Mouse (Mus musculus) retina, postnatal 7 days (tissue): Measurements from ENCODE around the gene Esam.

Experiments used
- DNase-seq: peaks from one replicate; pipeline ENCODE4 v3.0.0-alpha.2; 2012; ENCODE audit warnings: low read depth, low spot score

The Esam gene

DNA sequence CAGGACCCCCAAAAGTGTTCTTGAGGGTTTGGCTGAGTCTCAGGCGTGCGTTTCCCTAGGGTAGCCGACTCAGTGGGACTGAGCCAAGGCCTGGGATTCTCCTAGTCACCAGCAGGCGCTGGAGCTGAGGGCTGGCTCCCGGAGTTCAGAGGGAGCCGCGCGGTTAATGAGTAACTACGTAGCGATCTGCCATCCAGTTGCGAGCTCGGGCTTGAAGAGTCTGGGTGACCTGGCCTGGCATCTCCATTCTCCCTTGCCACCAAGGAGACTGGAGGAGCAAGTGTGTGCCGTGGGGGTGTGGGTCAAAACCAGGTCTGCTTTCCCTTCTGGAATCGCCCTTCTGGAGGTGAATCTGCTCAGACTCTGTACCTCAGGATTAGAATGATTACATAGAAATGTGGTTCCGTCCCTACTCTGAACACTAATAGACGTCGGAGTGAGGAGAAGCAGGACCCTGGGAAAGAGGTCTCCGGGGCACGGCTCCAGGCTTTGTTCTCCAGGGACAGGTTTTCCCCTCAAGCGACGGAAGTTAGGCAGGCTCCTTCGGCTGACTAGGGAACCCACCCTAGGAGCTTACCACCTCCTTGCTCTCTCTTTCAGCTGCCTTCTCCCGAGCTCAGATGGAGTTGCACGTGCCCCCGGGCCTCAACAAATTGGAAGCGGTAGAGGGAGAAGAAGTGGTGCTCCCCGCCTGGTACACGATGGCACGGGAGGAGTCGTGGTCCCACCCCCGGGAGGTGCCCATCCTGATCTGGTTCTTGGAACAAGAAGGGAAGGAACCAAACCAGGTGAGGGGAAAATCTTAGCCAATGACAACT is 3.2 kb downstream of the Esam start:
- DNase-seq: no peak

DNA sequence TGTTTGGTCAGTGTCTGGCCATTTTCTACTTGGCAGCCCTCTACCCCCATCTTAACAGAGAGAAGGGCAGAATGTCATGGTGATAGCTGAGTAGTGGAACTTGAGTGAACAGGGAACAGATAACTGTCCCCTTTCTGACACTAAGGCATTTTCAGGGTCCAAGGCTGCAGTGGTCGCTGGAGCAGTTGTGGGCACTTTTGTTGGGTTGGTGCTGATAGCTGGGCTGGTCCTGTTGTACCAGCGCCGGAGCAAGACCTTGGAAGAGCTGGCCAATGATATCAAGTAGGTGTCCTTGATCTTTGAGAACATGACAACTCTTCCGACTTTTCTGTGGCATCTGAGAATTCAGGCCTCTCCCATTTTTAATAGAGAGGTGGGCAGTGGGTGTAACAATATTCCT is 9.0 kb downstream of the Esam start:
- no peak for DNase-seq

DNA sequence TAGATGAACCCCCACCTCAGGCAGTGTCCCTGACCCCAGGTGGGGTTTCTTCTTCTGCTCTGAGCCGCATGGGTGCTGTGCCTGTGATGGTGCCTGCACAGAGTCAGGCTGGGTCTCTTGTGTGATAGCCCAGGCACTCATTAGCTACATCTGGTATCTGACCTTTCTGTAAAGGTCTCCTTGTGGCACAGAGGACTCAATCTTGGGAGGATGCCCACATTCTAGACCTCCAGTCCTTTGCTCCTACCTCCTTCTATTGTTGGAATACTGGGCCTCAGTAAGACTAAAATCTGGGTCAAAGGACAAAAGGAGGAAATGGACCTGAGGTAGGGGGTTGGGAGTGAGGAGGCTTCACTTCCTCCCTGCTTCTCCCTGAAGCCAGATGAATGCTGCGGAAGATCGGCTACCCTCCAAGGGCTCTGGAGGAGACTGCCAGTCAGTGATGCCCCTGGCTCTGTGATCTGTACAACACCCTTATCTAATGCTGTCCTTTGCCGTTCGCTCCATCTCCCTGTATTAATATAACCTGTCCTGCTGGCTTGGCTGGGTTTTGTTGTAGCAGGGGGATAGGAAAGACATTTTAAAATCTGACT is 9.9 kb downstream of the Esam start:
- DNase-seq: no peak

GRCm38 (mm10) chr9:37539170-37540025 is 11.5 kb downstream of the Esam start, which contains the start of gene Vsig2:
Vsig2 (plus strand) TSS chr9:37539255.
- no peak for DNase-seq

DNA sequence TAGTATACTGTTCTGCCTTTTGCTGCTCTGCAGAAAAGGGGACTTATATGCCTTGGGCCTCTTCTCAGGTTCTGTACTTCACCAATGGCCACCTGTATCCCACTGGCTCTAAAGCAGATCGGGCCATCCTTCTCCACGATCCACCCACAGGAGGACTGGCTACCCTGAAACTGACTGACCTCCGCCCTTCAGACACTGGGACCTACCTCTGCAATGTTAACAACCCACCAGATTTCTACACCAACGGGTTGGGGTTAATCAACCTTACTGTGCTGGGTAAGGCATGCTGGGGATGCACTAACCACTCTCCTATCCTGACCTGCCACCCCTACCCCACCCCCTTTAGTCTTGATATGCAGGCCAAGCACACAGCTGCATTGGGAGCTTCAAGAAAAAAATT is 12.3 kb downstream of the Esam start:
- no peak for DNase-seq

DNA sequence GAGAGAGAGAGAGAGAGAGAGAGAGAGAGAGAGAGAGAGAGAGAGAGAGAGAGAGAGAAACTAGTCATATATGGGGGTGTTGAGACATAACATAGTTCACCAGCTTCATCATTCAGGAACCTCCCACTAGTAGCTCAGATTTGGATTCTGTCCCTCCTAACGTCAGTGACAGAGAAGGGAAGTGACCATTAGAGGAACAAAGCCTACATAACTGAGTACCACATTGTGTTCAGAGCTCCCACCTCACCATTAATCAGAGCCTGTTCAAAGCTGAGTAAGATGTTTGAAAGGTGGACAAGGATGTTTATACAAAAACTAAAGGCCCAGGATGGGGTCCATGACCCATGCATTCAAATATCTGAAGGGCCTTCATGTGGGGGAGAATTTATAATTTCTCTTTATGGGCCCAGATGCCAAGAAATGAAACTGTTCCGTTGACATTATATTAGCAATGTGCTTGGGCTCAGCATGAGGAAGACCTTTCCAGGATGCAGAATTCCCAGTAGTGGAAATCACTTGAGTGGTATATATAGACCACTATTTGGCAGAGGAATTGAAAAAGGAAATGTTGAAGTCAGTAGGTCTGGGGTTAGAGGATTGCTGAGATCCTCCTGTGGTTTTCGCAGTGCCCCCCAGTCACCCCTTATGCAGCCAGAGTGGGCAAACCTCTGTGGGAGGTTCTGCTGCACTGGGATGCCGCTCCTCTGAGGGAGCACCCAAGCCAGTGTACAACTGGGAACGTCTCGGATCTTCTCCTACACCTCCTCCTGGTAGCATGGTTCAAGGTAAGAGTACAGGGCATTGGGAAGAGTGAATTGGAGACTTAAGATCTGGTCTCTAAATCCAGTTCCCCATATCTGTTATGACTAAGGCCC is 13.1 kb downstream of the Esam start:
- no peak for DNase-seq

- no peak for DNase-seq
These were observed 14.2 kb downstream of the Esam start for GRCm38 (mm10) chr9:37541851-37542642.

GRCm38 (mm10) chr9:37543869-37544440 is 16.1 kb downstream of the Esam start:
- no peak for DNase-seq

- DNase-seq: no peak
These were observed 16.7 kb downstream of the Esam start for GRCm38 (mm10) chr9:37544447-37545165.

- DNase-seq: no peak
These were observed 17.3 kb downstream of the Esam start for GRCm38 (mm10) chr9:37545166-37545610.

DNA sequence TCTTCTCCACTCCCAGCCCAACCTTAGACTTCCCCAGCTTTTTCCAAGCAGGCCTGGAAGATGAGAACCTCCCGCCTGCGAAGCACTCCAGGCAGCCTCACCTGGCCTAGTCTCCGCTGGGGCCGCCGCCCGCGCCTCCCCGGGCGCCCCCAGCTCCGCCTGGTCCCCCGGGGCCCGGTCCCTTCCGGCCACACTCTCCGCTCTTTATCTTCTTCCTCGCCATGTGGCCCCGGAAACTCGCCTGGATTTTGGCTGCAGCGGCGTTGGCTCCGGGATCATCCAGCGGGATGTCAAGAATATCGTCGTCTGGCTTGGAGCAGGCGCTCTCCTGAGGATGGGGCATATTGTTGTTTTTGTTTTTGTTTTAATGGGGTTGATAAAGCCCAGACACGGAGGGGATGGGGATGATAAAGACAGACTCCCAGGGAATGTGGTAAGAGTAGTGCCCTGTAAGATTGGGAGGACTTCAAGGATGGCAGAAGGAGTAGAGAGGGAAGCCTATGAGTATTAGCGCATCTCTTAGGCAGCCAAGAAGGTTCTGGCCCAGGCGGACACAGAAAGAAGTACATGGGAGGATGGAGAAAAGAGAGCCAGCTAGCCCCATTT is 18.1 kb downstream of the Esam start:
- no peak for DNase-seq

- DNase-seq: no peak
These were observed 19.0 kb downstream of the Esam start for GRCm38 (mm10) chr9:37546889-37547288.

GRCm38 (mm10) chr9:37550435-37550834 is 22.6 kb downstream of the Esam start:
- no peak for DNase-seq

DNA sequence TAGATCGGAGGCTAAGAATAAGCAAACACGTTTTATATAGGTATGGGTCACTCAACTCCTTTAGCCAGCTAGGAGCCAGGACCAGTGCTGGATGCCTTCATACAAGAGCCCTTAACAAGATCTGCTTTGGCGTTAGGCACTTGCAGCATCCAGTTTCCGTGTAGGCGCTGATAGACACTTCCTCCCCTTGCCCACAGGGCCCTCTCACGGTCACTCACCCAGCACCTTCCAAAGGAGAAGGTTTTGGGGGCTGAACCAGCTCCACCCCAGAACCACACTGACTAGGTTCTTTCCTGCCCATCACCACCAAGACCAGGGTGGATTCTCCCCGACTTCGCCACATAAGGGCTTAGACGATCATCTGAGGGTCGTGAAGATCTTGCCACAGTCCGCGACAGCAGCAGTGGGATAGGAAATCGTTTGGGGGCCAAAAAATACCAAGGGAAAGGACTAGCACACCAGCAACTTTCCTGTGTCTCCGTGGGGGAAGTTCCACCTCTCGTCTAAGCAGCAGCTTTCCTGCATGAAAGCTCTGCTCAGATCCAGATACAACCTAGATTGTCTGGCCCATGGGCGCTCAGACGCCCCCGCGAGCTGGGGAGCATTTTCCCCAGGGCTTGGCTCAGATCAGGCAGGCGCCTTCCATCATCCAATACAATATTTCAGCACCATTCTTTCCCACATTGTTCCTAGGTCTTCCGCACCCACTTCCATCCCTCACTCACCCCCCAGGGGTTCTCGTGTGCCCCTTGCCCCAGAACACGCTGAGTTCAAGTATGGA is 24.1 kb downstream of the Esam start:
- DNase-seq: no peak

GRCm38 (mm10) chr9:37552536-37553293 is 24.8 kb downstream of the Esam start, which contains the start of gene Nrgn:
Nrgn (minus strand) TSS chr9:37552904.
- DNase-seq: no peak

GRCm38 (mm10) chr9:37554279-37554678 is 26.4 kb downstream of the Esam start:
- no peak for DNase-seq
